Mouse (Mus musculus) heart, adult 18-20 months (tissue): ENCODE measurements around the gene Resp18. TPM values are rescaled to one million over a fixed set of nuclear protein-coding genes. Genes with fewer than 3 reads are reported as not detected.

ENCODE experiments used
- DNase-seq, 2 experiments: peaks; one replicate each; pipeline ENCODE4 v3.0.0; 2021 to 2022; ENCODE audit warnings: mixed read lengths in 1 of 2
- total RNA-seq, 2 experiments: library from RNA; stranded (reverse); gene quantifications; 2 replicates each; pipeline ENCODE4 v1.2.3; 2021

Resp18 gene
- total RNA-seq, 2 experiments from 2014 or later = not detected

GRCm38 (mm10) chr1:75277195-75278188 lies 723 bp downstream of the Resp18 start:
- peak in 1 of 2 experiments; percentile 75 for DNase-seq

- no peak for DNase-seq
These were observed 13.9 kb downstream of the Resp18 start, which contains the start of gene Ptprn for GRCm38 (mm10) chr1:75264091-75264880. Ptprn (minus strand) TSS chr1:75264502.

- DNase-seq = peak in 1 of 2 experiments; percentile 79
These were observed 15.0 kb downstream of the Resp18 start for GRCm38 (mm10) chr1:75262969-75263951.

GRCm38 (mm10) chr1:75261278-75261677 lies 16.9 kb downstream of the Resp18 start:
- DNase-seq = no peak

- DNase-seq = no peak
These were observed 22.6 kb downstream of the Resp18 start for GRCm38 (mm10) chr1:75255516-75256046.

GRCm38 (mm10) chr1:75254625-75255013 lies 23.6 kb downstream of the Resp18 start:
- DNase-seq = no peak

GRCm38 (mm10) chr1:75253849-75254624 lies 24.2 kb downstream of the Resp18 start:
- DNase-seq = peak; percentile 78 to 95

- DNase-seq = no peak
These were observed 25.2 kb downstream of the Resp18 start for GRCm38 (mm10) chr1:75253029-75253428.

GRCm38 (mm10) chr1:75252308-75252707 lies 25.9 kb downstream of the Resp18 start:
- no peak for DNase-seq

- peak; percentile 83 to 85 for DNase-seq
These were observed 26.9 kb downstream of the Resp18 start for GRCm38 (mm10) chr1:75251112-75251970.

- no peak for DNase-seq
These were observed 27.7 kb downstream of the Resp18 start for GRCm38 (mm10) chr1:75250498-75250897.

GRCm38 (mm10) chr1:75248041-75248772 lies 30.0 kb downstream of the Resp18 start:
- DNase-seq = peak; percentile 77 to 85

GRCm38 (mm10) chr1:75247071-75247930 lies 30.9 kb downstream of the Resp18 start:
- DNase-seq = peak in 1 of 2 experiments; percentile 25

- DNase-seq = peak; percentile 50 to 69
These were observed 33.4 kb downstream of the Resp18 start for GRCm38 (mm10) chr1:75244836-75245235.

- no peak for DNase-seq
These were observed 33.9 kb downstream of the Resp18 start for GRCm38 (mm10) chr1:75244175-75244826.

GRCm38 (mm10) chr1:75243411-75243810 lies 34.8 kb downstream of the Resp18 start:
- no peak for DNase-seq

GRCm38 (mm10) chr1:75239591-75239990 lies 38.6 kb downstream of the Resp18 start:
- peak; percentile 70 for DNase-seq
